Mouse (Mus musculus) left cerebral cortex, adult 18-20 months (tissue): ENCODE results near the gene Daam1. TPM values are rescaled to one million over a fixed set of nuclear protein-coding genes. Genes with fewer than 3 reads are reported as not detected.

Experiments
- DNase-seq, 2 experiments: peaks; one replicate each; pipeline ENCODE4 v3.0.0; 2021 to 2022; ENCODE audit warnings: low spot score in 2 of 2, mixed read lengths in 1 of 2
- total RNA-seq, 2 experiments: library from RNA; stranded (reverse); gene quantifications; 2 replicates each; pipeline ENCODE4 v1.2.3; 2021

The Daam1 gene
- total RNA-seq, 2 experiments from 2014 or later: 47.7 to 49.6 TPM

GRCm38 (mm10) chr12:71928092-71928491, 97.2 kb downstream of the Daam1 start:
- DNase-seq: peak; percentile 44 to 61

- no peak for DNase-seq
Observed at GRCm38 (mm10) chr12:71929876-71930275, 99.0 kb downstream of the Daam1 start.

GRCm38 (mm10) chr12:71932433-71933386, 101.8 kb downstream of the Daam1 start:
- DNase-seq: no peak

GRCm38 (mm10) chr12:71933989-71934645, 103.2 kb downstream of the Daam1 start:
- DNase-seq: no peak

GRCm38 (mm10) chr12:71936636-71937035, 105.8 kb downstream of the Daam1 start:
- DNase-seq: no peak

GRCm38 (mm10) chr12:71938513-71938912, 107.6 kb downstream of the Daam1 start:
- no peak for DNase-seq

GRCm38 (mm10) chr12:71941290-71941689, 110.4 kb downstream of the Daam1 start:
- DNase-seq: no peak

GRCm38 (mm10) chr12:71943112-71943511, 112.2 kb downstream of the Daam1 start:
- DNase-seq: no peak

- DNase-seq: no peak
Observed at GRCm38 (mm10) chr12:71943646-71944045, 112.8 kb downstream of the Daam1 start.

- DNase-seq: no peak
Observed at GRCm38 (mm10) chr12:71945844-71946243, 115.0 kb downstream of the Daam1 start.

GRCm38 (mm10) chr12:71946448-71946847, 115.6 kb downstream of the Daam1 start:
- DNase-seq: no peak

- no peak for DNase-seq
Observed at GRCm38 (mm10) chr12:71948972-71949371, 118.1 kb downstream of the Daam1 start.

- no peak for DNase-seq
Observed at GRCm38 (mm10) chr12:71949606-71950005, 118.7 kb downstream of the Daam1 start.

GRCm38 (mm10) chr12:71950095-71950877, 119.4 kb downstream of the Daam1 start:
- DNase-seq: peak in 1 of 2 experiments; percentile 34

GRCm38 (mm10) chr12:71954180-71954935, 123.5 kb downstream of the Daam1 start:
- DNase-seq: peak in 1 of 2 experiments; percentile 44

GRCm38 (mm10) chr12:71956980-71957379, 126.1 kb downstream of the Daam1 start:
- no peak for DNase-seq

GRCm38 (mm10) chr12:71957496-71957895, 126.6 kb downstream of the Daam1 start:
- no peak for DNase-seq

GRCm38 (mm10) chr12:71959351-71959991, 128.6 kb downstream of the Daam1 start:
- no peak for DNase-seq

GRCm38 (mm10) chr12:71961671-71962070, 130.8 kb downstream of the Daam1 start:
- no peak for DNase-seq

GRCm38 (mm10) chr12:71962616-71963015, 131.7 kb downstream of the Daam1 start:
- no peak for DNase-seq
